In genomic region chr12:68672011-68672410, GRCm38 (mm10) we compare ENCODE assay signal across 26 mouse cellular contexts.
"Had no signal": no experiment of that assay in that cellular context is flagged by ENCODE, and none has a peak within 500 bp of the region (broad histone marks: within the 10 kb centered on the region; RNA-seq: fewer than 3 reads in every experiment).

No protein-coding gene starts in this region.

- H3K4me1 ChIP-seq: heart, embryonic 10.5 days; heart, embryonic 12.5 days; hindbrain, embryonic 15.5 days; limb, embryonic 15.5 days; liver, embryonic 12.5 days had no signal

- DNase-seq: gastrocnemius, postnatal 14 days; gastrocnemius, postnatal 36 days; heart, adult 18-20 months; heart, postnatal 10 days; heart, postnatal 36 days; kidney, adult 11 months; kidney, adult 2 months; kidney, adult 9 months; kidney, postnatal 25 days; kidney, postnatal 4 days; layer of hippocampus, adult 9-11 months; layer of hippocampus, postnatal 36 days; left cerebral cortex, postnatal 4 days; lung, adult 18-20 months had no signal

- H3K27me3 ChIP-seq: heart, embryonic 12.5 days; hindbrain, embryonic 13.5 days; hindbrain, embryonic 15.5 days; kidney, embryonic 15.5 days; limb, embryonic 13.5 days; limb, embryonic 15.5 days; liver, embryonic 12.5 days had no signal

- H3K9me3 ChIP-seq: heart, embryonic 10.5 days; heart, embryonic 12.5 days; hindbrain, embryonic 13.5 days; hindbrain, embryonic 15.5 days; kidney, embryonic 15.5 days; limb, embryonic 13.5 days; limb, embryonic 15.5 days; liver, embryonic 12.5 days had no signal

- H3K27ac ChIP-seq: heart, embryonic 10.5 days; hindbrain, embryonic 13.5 days; hindbrain, embryonic 15.5 days; hindbrain, postnatal 0 days; kidney, embryonic 15.5 days; kidney, postnatal 0 days; layer of hippocampus, adult 2 months; limb, embryonic 13.5 days; limb, embryonic 15.5 days; liver, embryonic 12.5 days; liver, embryonic 14.5 days had no signal

- H3K4me3 ChIP-seq: heart, embryonic 10.5 days; heart, embryonic 12.5 days; hindbrain, embryonic 13.5 days; hindbrain, embryonic 15.5 days; kidney, embryonic 15.5 days; layer of hippocampus, adult 2 months; limb, embryonic 13.5 days; limb, embryonic 15.5 days; liver, embryonic 12.5 days had no signal

- H3K36me3 ChIP-seq: heart, embryonic 10.5 days; heart, embryonic 12.5 days; hindbrain, embryonic 13.5 days; hindbrain, embryonic 15.5 days; kidney, embryonic 15.5 days; limb, embryonic 13.5 days; limb, embryonic 15.5 days; liver, embryonic 12.5 days had no signal
